Mouse (Mus musculus): Measurements from ENCODE around the gene Zfp292. TPM values are rescaled to one million over a fixed set of nuclear protein-coding genes. Genes with fewer than 3 reads are reported as not detected.

Gene Zfp292
- total and polyA plus RNA-seq, 2 experiments: 0.87 to 11.8 TPM

DNA sequence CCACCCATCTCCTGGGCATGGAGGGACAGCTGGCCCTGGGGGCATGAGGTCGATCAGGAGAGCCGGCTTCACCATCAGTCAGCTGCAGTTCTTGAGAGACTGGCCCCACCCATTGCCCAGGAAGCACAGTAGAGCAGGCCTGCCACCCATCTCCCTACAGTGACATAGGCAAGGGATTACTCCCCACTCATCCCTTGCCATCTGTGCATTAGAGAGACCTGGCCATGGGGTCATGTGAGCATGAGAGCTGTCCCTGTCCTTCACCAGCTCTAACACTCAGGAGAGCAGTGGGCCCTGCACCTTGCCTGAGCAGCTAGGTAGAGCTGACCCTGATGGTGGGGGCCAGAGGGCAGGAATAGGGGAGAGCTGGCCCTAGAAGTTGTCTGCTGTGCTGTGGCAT is 97.1 kb downstream of the Zfp292 start:
- Histone ChIP-seq H3K27ac (replicated peaks; ENCODE audit: insufficient read depth, low read depth, low read length) (no peak overlapping the region), H3K27me3 (ENCODE audit: control insufficient read depth, insufficient read depth, low read length) (no peaks in the 10 kb centered on the region), H3K4me1 (ENCODE audit: control insufficient read depth, insufficient read depth, low read length) (no peaks in the 10 kb centered on the region), H3K4me3 (ENCODE audit: insufficient read depth, low read depth, low read length) (no peak overlapping the region), H3K79me2 (ENCODE audit: control insufficient read depth, insufficient read depth, low read length) (no peaks in the 10 kb centered on the region), H3K9ac (ENCODE audit: low read depth, low read length) (no peak overlapping the region), H3K36me3 (ENCODE audit: control insufficient read depth, insufficient read depth, low read length) (no peaks in the 10 kb centered on the region)
- DNase-seq (ENCODE audit: extremely low read depth, low read depth, low spot score): no peak
- WGBS: 84% methylated on average over 2 of the region's 2 CpGs
- TF ChIP-seq CTCF (IDR thresholded peaks at IDR 0.05; ENCODE audit: low read depth, low read length) (no peak), POLR2A (IDR thresholded peaks at IDR 0.05; ENCODE audit: extremely low read depth, insufficient read depth, low read length) (no peak)

DNA sequence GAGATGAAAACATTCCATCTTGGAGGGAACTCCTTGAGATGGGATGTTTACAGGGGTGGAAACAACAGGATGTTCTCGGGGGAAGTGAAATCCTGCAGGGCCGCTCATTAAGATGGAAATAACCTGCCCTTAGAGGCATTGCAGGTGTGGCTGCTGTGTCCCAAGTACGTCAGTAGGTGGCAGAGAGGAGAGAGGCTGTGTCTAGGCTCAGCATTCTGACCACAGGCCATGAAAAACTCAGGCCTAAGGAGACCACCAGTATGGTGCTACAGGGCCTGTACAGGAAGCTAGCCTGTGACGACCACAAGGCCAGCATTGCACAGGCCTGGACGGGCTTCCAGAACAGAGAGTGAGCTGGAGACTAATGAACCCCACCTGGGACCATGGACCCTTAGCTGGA is 97.9 kb downstream of the Zfp292 start:
- Histone ChIP-seq H3K9ac (ENCODE audit: low read depth, low read length) (no peak overlapping the region), H3K4me1 (ENCODE audit: control insufficient read depth, insufficient read depth, low read length) (no peaks in the 10 kb centered on the region), H3K36me3 (ENCODE audit: control insufficient read depth, insufficient read depth, low read length) (no peaks in the 10 kb centered on the region), H3K27ac (replicated peaks; ENCODE audit: insufficient read depth, low read depth, low read length) (no peak overlapping the region), H3K4me3 (ENCODE audit: insufficient read depth, low read depth, low read length) (no peak overlapping the region), H3K79me2 (ENCODE audit: control insufficient read depth, insufficient read depth, low read length) (no peaks in the 10 kb centered on the region), H3K27me3 (ENCODE audit: control insufficient read depth, insufficient read depth, low read length) (no peaks in the 10 kb centered on the region)
- 80% methylated on average over 5 of the region's 5 CpGs for WGBS
- TF ChIP-seq CTCF (IDR thresholded peaks at IDR 0.05; ENCODE audit: low read depth, low read length) (peak; percentile 59), POLR2A (IDR thresholded peaks at IDR 0.05; ENCODE audit: extremely low read depth, insufficient read depth, low read length) (no peak)
- DNase-seq (ENCODE audit: extremely low read depth, low read depth, low spot score): no peak

GRCm38 (mm10) chr4:34782730-34783129 is 100.0 kb downstream of the Zfp292 start:
- TF ChIP-seq CTCF (IDR thresholded peaks at IDR 0.05; ENCODE audit: low read depth, low read length) (0 out of 2 replicates have a peak, but pooled peaks have one; percentile 31), POLR2A (IDR thresholded peaks at IDR 0.05; ENCODE audit: extremely low read depth, insufficient read depth, low read length) (no peak)
- H3K27ac ChIP-seq (replicated peaks; ENCODE audit: insufficient read depth, low read depth, low read length): no peak overlapping the region
- WGBS: 38% methylated on average over 4 of the region's 4 CpGs
- DNase-seq (ENCODE audit: extremely low read depth, low read depth, low spot score): no peak
- H3K36me3 ChIP-seq (ENCODE audit: control insufficient read depth, insufficient read depth, low read length): no peaks in the 10 kb centered on the region
- no peaks in the 10 kb centered on the region for H3K27me3 ChIP-seq (ENCODE audit: control insufficient read depth, insufficient read depth, low read length)
- no peaks in the 10 kb centered on the region for H3K79me2 ChIP-seq (ENCODE audit: control insufficient read depth, insufficient read depth, low read length)
- H3K4me1 ChIP-seq (ENCODE audit: control insufficient read depth, insufficient read depth, low read length): no peaks in the 10 kb centered on the region
- no peak overlapping the region for H3K9ac ChIP-seq (ENCODE audit: low read depth, low read length)
- no peak overlapping the region for H3K4me3 ChIP-seq (ENCODE audit: insufficient read depth, low read depth, low read length)

- DNase-seq (ENCODE audit: extremely low read depth, low read depth, low spot score): peak; percentile 78
- TF ChIP-seq POLR2A (IDR thresholded peaks at IDR 0.05; ENCODE audit: extremely low read depth, insufficient read depth, low read length) (peak; percentile 47), CTCF (IDR thresholded peaks at IDR 0.05; ENCODE audit: low read depth, low read length) (peak; percentile 90)
- H3K27me3 ChIP-seq (ENCODE audit: control insufficient read depth, insufficient read depth, low read length): no peaks in the 10 kb centered on the region
- peak within 1 kb of the TSS; percentile 62 for H3K27ac ChIP-seq (replicated peaks; ENCODE audit: insufficient read depth, low read depth, low read length)
- peak within 1 kb of the TSS; percentile 77 for H3K4me3 ChIP-seq (ENCODE audit: insufficient read depth, low read depth, low read length)
- H3K79me2 ChIP-seq (ENCODE audit: control insufficient read depth, insufficient read depth, low read length): no peaks in the 10 kb centered on the region; the same call in 1 of the 2 replicates
- no peaks in the 10 kb centered on the region for H3K36me3 ChIP-seq (ENCODE audit: control insufficient read depth, insufficient read depth, low read length)
- no peaks in the 10 kb centered on the region; the same call in 1 of the 2 replicates for H3K4me1 ChIP-seq (ENCODE audit: control insufficient read depth, insufficient read depth, low read length)
- 4% methylated on average over 40 of the region's 40 CpGs for WGBS
- peak within 1 kb of the TSS; percentile 63 for H3K9ac ChIP-seq (ENCODE audit: low read depth, low read length)
Measured at GRCm38 (mm10) chr4:34777677-34778527, 104.9 kb downstream of the Zfp292 start, which contains the start of gene Smim8. Smim8 (minus strand) TSS chr4:34778423.

GRCm38 (mm10) chr4:34771652-34772371 is 110.9 kb downstream of the Zfp292 start:
- H3K27ac ChIP-seq (replicated peaks; ENCODE audit: insufficient read depth, low read depth, low read length): no peak overlapping the region
- no peak overlapping the region for H3K4me3 ChIP-seq (ENCODE audit: insufficient read depth, low read depth, low read length)
- H3K9ac ChIP-seq (ENCODE audit: low read depth, low read length): no peak overlapping the region
- H3K27me3 ChIP-seq (ENCODE audit: control insufficient read depth, insufficient read depth, low read length): no peaks in the 10 kb centered on the region
- 56% methylated on average over 8 of the region's 8 CpGs for WGBS
- H3K4me1 ChIP-seq (ENCODE audit: control insufficient read depth, insufficient read depth, low read length): no peaks in the 10 kb centered on the region; the same call in 1 of the 2 replicates
- H3K36me3 ChIP-seq (ENCODE audit: control insufficient read depth, insufficient read depth, low read length): peaks cover 19% of the 10 kb centered on the region
- H3K79me2 ChIP-seq (ENCODE audit: control insufficient read depth, insufficient read depth, low read length): no peaks in the 10 kb centered on the region
- TF ChIP-seq POLR2A (IDR thresholded peaks at IDR 0.05; ENCODE audit: extremely low read depth, insufficient read depth, low read length): no peak
- no peak for TF ChIP-seq CTCF (IDR thresholded peaks at IDR 0.05; ENCODE audit: low read depth, low read length)
- no peak for DNase-seq (ENCODE audit: extremely low read depth, low read depth, low spot score)
